Mouse (Mus musculus) midbrain, embryonic 12.5 days (tissue): ENCODE data around the gene Prkn. TPM values are rescaled to one million over a fixed set of nuclear protein-coding genes. Genes with fewer than 3 reads are reported as not detected.
A peak's percentile ranks its signal among the peaks of the same experiment; 100 is the strongest.

Experiments
- ATAC-seq: fragments of 200-750 bp; cut with Nextera tagmentation; 2 replicates; pipeline ENCODE4 v1.8.0; 2017; ENCODE audit warnings: low read depth, moderate TSS enrichment, moderate library complexity; ENCODE audit not compliant: low FRiP score
- H3K27ac ChIP-seq: fragments of 300-500 bp; sonication (generic); replicated peaks from 2 replicates; pipeline ENCODE4 v1.5.1; 2016; ENCODE audit warnings: mild to moderate bottlenecking
- H3K27me3 ChIP-seq: fragments of 300-500 bp; sonication (generic); 2 replicates; pipeline ENCODE4 v1.6.1; 2016; ENCODE audit warnings: mild to moderate bottlenecking
- H3K36me3 ChIP-seq: fragments of 300-500 bp; sonication (generic); 2 replicates; pipeline ENCODE4 v1.6.1; 2016
- H3K4me1 ChIP-seq: fragments of 300-500 bp; sonication (generic); 2 replicates; pipeline ENCODE4 v1.6.1; 2016
- H3K4me2 ChIP-seq: fragments of 300-500 bp; sonication (generic); replicated peaks from 2 replicates; pipeline ENCODE4 v1.6.1; 2016; ENCODE audit warnings: mild to moderate bottlenecking, moderate library complexity
- H3K4me3 ChIP-seq: fragments of 300-500 bp; sonication (generic); 2 replicates; pipeline ENCODE4 v1.5.1; 2016; ENCODE audit warnings: mild to moderate bottlenecking
- H3K9ac ChIP-seq: fragments of 300-500 bp; sonication (generic); replicated peaks from 2 replicates; pipeline ENCODE4 v1.6.1; 2016; ENCODE audit warnings: mild to moderate bottlenecking, moderate library complexity
- H3K9me3 ChIP-seq: fragments of 300-500 bp; sonication (generic); 2 replicates; pipeline ENCODE4 v1.6.1; 2016; ENCODE audit warnings: mild to moderate bottlenecking
- WGBS: fragments of 180-500 bp; shearing (Covaris S2); methylation state at CpG from one replicate; pipeline ENCODE4 v1.1.7; 2016; 5-methylcytosine and 5-hydroxymethylcytosine counted together
- polyA plus RNA-seq: library from polyadenylated mRNA; unstranded; fragments of >200 nt; fragmentation: Nextera tagmentation; extraction: Ambion mirVana; gene quantifications from 2 replicates; pipeline ENCODE4 v1.2.1, GENCODE M21; 2016

The Prkn gene
- 2.1 and 2.7 TPM in 2 replicates for polyA plus RNA-seq

DNA sequence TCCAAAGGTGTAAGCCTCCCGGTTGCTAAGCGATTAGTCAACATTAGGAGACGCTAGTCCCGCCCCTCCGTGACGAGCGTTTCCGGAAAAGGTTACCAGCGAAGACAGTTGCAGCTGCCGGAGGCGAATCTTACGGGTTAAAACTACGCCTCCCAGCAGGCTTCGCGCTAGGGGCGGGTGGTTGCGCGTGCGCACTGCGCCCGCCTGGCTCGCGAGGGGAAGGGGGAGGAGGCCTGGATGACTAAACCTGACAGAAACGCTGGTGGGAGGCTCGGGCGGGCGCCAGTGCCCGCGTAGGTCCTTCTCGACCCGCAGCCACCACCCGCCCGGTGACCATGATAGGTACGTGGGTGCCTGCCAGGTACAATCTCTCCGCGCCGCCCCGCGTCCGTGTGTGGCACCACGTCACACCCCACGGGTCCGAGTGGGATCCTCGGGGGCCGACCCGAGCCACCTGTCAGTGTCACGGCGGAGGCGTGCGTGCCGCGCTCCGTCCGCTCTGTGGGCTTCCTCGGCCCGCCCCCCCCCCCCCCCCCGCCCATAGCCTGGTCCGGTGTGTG, at the start of gene Prkn, which contains the start of gene Pacrg:
TSS of gene Prkn (plus strand) at position 237 of the 560 bp plus-strand sequence.
TSS of gene Pacrg (minus strand) at position 164 of the 560 bp plus-strand sequence.
- H3K4me1 ChIP-seq = peaks cover 8% of the 10 kb centered on the region
- H3K4me2 ChIP-seq = peak within 1 kb of the TSS; percentile 75
- H3K4me3 ChIP-seq = peak within 1 kb of the TSS; percentile 73
- under 1% methylated on average over 55 of the region's 58 CpGs for WGBS
- no peaks in the 10 kb centered on the region for H3K27me3 ChIP-seq
- ATAC-seq = peak; percentile 96
- H3K36me3 ChIP-seq = no peaks in the 10 kb centered on the region
- no peaks in the 10 kb centered on the region for H3K9me3 ChIP-seq
- H3K9ac ChIP-seq = peak within 1 kb of the TSS; percentile 75
- no peak within 1 kb of the TSS; the same call in 1 of the 2 replicates for H3K27ac ChIP-seq

DNA sequence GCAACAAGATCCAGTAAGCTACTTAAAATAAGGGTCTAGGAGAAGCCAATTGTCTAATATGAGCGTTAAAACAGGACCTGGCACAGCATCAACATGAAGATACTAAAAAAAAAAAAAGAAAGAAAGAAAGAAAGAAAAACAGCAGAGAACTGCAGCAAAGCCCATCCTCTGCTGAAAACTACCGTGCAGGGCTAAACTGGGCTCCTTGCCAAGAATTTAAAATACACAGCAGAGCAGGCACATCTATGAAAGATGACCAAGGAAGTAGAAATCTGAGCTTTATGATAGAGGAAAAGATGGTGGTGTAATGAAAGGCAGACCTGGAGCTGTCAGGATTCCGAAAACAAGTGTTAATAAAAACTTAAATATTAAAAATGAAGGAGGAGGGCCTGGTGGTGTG, 48.5 kb upstream of the Prkn start:
- no peaks in the 10 kb centered on the region for H3K9me3 ChIP-seq
- 66% methylated on average over 3 of the region's 3 CpGs for WGBS
- H3K4me3 ChIP-seq = no peak overlapping the region
- H3K9ac ChIP-seq = no peak overlapping the region
- H3K27me3 ChIP-seq = no peaks in the 10 kb centered on the region
- ATAC-seq = no peak
- 0 out of 2 replicates have a peak, but pooled peaks cover 7% of the 10 kb centered on the region for H3K4me1 ChIP-seq
- no peak overlapping the region for H3K27ac ChIP-seq
- no peaks in the 10 kb centered on the region for H3K36me3 ChIP-seq
- no peak overlapping the region for H3K4me2 ChIP-seq

DNA sequence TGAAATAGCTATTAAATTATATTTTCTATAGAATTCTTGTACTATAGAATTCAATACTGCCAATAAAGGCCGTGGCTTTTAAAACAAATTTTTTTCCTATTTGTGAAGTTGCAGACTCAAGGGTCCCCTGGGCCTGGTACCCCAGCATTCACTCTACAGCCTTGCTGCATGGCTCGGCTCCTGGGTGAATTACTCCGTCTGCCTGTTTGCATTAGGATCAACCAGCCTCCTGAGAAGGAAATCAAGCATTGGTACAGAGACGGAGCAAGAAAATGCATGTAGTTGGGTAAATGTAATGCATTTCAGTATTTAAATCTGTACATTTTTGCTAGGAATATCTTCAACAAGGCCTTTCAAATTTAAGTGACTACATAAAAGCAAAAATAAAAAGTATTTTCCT, 33.5 kb upstream of the Prkn start:
- Histone ChIP-seq H3K27me3 (no peaks in the 10 kb centered on the region), H3K27ac (no peak overlapping the region), H3K4me3 (no peak overlapping the region), H3K9me3 (no peaks in the 10 kb centered on the region), H3K4me1 (no peaks in the 10 kb centered on the region), H3K9ac (no peak overlapping the region), H3K36me3 (no peaks in the 10 kb centered on the region), H3K4me2 (no peak overlapping the region)
- ATAC-seq = no peak
- 73% methylated on average over 4 of the region's 4 CpGs for WGBS

DNA sequence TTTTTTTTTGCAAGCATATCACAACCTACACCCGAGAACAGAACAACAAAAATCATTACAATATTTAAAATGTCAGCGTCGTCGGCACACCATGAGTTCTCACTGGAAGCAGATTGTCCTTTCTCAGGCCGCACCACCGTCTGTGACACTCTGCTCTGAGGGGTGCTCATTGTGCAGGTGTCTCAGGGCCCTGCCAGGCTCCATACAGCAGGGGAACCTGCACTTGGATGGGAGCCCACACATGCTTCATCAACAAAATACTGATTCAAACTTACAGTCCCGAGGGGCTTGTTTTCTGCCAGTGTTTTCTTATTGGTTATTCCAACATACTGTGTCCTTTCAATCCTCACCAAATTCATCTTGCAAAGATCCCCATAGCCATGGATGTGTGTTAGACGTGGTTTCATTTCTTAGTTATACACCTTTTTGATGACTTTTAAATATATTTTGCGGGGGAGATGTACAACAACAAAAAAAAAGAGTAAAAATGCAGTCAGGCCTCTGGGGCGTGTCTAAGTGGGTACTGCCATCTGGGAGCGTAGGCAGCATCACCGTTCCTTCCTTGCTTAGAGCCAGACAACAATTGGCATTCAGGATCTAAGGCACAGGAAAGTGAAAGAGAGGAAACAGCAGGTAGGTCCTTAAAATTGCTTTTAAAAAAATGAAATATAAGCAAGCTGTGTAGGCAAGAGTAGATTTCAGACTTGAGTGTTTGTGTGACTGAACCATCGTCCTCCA, 32.8 kb upstream of the Prkn start:
- WGBS = 83% methylated on average over 13 of the region's 13 CpGs
- H3K4me1 ChIP-seq = no peaks in the 10 kb centered on the region
- no peak overlapping the region for H3K9ac ChIP-seq
- no peaks in the 10 kb centered on the region for H3K9me3 ChIP-seq
- no peak overlapping the region for H3K4me2 ChIP-seq
- H3K27ac ChIP-seq = no peak overlapping the region
- no peaks in the 10 kb centered on the region for H3K36me3 ChIP-seq
- H3K4me3 ChIP-seq = no peak overlapping the region
- H3K27me3 ChIP-seq = no peaks in the 10 kb centered on the region
- ATAC-seq = no peak

DNA sequence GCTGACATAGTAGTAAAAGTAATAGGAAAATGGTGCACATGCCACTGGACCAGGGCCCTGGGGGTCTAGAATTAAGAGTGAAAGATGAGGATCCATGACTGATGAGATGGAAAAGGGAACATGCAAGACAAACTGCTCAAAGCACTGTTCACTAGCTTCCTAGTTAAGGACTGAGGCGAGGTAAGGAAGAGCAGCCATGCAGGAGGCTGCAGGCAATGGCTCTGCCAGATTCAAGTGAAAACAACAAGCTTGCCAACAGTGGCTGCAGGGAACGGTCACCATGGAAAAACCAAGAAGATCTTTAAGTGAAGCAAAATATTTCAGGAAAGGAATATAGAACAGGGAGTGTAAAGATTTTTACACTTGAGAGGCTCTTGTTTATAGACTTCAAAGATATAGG, 31.6 kb upstream of the Prkn start:
- WGBS = 83% methylated on average over 2 of the region's 2 CpGs
- Histone ChIP-seq H3K27me3 (no peaks in the 10 kb centered on the region), H3K9me3 (no peaks in the 10 kb centered on the region), H3K36me3 (no peaks in the 10 kb centered on the region), H3K27ac (no peak overlapping the region), H3K9ac (no peak overlapping the region), H3K4me1 (no peaks in the 10 kb centered on the region), H3K4me3 (no peak overlapping the region), H3K4me2 (no peak overlapping the region)
- no peak for ATAC-seq

DNA sequence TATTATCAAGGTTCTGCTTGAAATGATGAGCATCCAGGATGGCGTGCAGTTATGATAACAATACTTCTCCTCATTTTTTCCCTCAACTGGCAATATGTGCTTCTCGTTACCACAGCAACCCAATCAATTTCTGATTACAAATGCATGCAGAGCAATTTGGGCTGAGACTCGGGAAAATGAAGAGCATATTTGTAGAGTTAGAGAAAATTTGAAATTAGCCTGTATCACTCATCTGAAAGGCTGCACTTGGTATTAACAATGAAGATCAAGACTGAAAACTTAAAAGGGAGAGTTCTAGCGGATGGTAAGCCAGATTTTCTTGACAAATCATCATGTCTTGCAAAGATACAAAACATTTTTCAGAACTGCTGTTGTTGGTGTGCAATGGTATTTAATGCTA, 21.2 kb upstream of the Prkn start:
- 82% methylated on average over 4 of the region's 4 CpGs for WGBS
- Histone ChIP-seq H3K4me1 (no peaks in the 10 kb centered on the region), H3K4me3 (no peak overlapping the region), H3K27me3 (no peaks in the 10 kb centered on the region), H3K4me2 (no peak overlapping the region), H3K9me3 (no peaks in the 10 kb centered on the region), H3K36me3 (no peaks in the 10 kb centered on the region), H3K9ac (no peak overlapping the region), H3K27ac (no peak overlapping the region)
- ATAC-seq = no peak

DNA sequence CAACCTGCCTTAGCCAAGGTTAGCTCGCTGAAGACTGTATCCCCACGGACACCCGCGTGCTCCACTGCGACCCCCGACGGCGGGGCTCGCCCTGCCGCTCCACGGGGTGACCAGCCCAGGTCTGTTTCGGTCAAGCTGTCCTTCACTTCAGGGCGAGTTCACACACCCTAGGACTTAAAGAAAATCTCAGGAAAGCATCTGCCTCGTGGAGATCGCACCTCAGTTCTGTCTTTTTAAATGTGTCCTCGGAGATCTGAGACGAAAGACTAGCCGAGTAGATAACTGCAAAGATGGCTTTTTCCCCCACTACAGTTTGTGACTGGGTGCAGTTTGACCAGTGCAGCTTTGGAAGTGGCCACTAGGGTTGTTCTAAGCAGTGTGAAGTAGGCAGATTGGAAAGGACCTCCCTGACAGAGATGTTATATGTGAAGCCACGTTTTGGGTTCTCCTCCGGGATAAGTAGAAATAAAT, 582 bp downstream of the Prkn start:
- Histone ChIP-seq H3K9me3 (no peaks in the 10 kb centered on the region), H3K4me3 (peak overlapping the region; percentile 73), H3K27ac (no peak overlapping the region), H3K4me2 (peak overlapping the region; percentile 75), H3K9ac (peak overlapping the region; percentile 75), H3K27me3 (no peaks in the 10 kb centered on the region), H3K4me1 (peaks cover 8% of the 10 kb centered on the region), H3K36me3 (no peaks in the 10 kb centered on the region)
- ATAC-seq = peak; percentile 39
- WGBS = 2% methylated on average over 20 of the region's 20 CpGs

DNA sequence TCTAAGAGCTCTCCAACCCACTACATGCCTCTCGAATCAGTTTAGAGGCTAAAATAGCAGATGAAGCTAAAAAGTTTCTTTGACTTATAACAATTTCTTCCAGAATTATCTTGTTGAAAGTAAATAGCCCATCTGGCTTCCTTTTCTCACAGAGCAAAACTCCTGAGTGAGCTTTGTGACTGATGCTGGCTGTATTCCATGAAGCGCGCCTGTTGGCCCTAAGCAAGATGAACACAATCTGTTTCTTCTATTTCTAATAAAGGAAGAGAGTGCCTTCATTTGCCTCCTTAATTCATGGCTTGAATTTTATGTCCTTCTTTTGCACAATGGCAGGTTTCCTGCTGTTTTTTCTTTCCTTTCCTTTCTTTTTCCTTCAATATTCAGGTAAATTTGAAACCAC, 14.0 kb downstream of the Prkn start:
- H3K9me3 ChIP-seq = no peaks in the 10 kb centered on the region
- 94% methylated on average over 3 of the region's 3 CpGs for WGBS
- H3K27me3 ChIP-seq = no peaks in the 10 kb centered on the region
- H3K4me3 ChIP-seq = no peak overlapping the region
- no peak overlapping the region for H3K4me2 ChIP-seq
- H3K9ac ChIP-seq = no peak overlapping the region
- H3K4me1 ChIP-seq = no peaks in the 10 kb centered on the region
- no peaks in the 10 kb centered on the region for H3K36me3 ChIP-seq
- no peak overlapping the region for H3K27ac ChIP-seq
- no peak for ATAC-seq

DNA sequence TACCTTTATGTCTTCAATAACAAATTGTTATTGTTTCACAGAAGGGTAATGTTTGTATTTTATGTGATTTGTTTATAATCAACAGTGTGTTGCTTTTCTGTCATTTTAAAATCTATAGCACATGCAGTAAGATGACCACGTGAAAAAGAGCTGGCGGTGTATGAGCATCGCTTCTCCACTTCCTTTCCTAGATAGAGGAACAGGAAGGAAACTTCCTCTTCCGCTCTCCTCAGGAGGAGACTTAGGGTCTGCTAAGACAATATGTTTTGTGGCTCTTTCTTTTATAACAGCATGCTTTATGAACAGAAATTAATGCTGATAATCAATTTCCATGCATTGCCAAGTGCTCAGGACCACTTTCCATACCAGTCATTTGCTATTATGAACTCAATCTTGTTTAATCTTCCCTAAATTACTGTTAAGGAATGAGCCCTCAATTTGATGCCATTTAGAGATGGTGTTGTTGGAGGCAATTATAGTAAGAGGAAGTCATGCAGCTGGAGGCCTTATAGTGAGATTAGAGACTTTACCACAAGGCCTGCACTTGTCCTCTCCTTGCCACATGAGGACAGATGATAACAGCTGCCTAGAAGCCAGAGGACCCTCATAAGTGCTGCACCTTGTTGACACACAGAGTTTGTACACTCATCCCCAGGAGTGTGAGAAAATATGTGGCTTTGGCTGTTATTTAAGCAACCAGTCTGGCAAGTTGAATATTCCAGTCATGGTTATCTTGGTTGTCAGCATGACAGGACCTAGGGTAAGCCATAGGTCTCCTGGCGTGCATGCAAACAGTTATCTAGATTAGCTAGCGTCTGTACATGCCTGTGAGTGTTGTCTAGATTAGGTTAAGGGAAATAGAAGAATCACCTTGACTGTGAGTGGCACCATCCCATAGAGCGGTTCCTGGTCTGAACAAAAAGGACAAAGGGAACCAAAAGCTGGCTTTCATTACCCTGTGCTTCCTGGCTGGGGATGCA, 34.3 kb downstream of the Prkn start:
- no peak overlapping the region for H3K4me2 ChIP-seq
- H3K4me3 ChIP-seq = no peak overlapping the region
- no peak overlapping the region for H3K9ac ChIP-seq
- no peaks in the 10 kb centered on the region for H3K4me1 ChIP-seq
- no peaks in the 10 kb centered on the region for H3K27me3 ChIP-seq
- no peak for ATAC-seq
- H3K27ac ChIP-seq = no peak overlapping the region
- 87% methylated on average over 7 of the region's 7 CpGs for WGBS
- H3K36me3 ChIP-seq = no peaks in the 10 kb centered on the region
- H3K9me3 ChIP-seq = no peaks in the 10 kb centered on the region

DNA sequence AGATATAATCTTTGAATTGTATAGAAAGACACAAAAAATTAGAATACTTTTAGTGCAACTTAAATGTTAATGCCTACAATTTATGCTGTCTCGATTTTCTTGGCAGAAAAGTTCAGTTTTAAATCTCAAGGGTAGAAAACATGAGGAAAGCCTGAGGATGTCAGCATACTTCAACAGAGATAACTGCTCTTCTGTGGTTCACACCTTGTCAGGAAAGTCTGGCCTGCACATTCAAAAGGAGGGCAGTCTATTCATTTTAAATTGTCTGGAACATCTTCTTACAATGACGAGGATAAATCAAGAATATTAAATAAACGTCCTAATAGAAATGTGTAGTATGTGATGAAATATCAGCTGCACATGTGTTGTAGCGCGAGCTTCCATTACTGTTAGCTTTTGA, 38.8 kb downstream of the Prkn start:
- 82% methylated on average over 5 of the region's 5 CpGs for WGBS

DNA sequence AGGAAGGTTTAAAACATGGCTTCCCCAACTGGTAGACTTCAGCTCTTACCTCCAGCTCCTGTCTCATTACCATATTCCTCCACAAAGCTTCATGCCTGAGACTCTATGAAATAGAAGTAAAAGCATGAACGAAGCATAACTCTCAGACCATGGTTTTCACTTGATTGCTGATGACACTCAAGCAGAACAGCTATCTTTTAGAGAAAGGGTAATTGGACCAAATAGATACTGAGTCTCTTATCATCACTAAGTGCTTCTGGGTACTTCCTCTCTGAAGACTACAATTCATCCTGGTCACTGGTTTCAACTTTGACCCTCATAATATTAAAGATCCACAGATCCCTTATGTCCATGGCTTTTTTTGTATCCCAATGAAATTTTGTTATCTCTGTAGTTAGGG, 42.1 kb downstream of the Prkn start:
- no peaks in the 10 kb centered on the region for H3K36me3 ChIP-seq
- no peaks in the 10 kb centered on the region for H3K27me3 ChIP-seq
- H3K27ac ChIP-seq = no peak overlapping the region
- no peaks in the 10 kb centered on the region for H3K4me1 ChIP-seq
- H3K4me3 ChIP-seq = no peak overlapping the region
- H3K9me3 ChIP-seq = no peaks in the 10 kb centered on the region
- no peak for ATAC-seq
- H3K4me2 ChIP-seq = no peak overlapping the region
- 78% methylated on average over 1 of the region's 1 CpGs for WGBS
- no peak overlapping the region for H3K9ac ChIP-seq

More for the DNA sequence above, 38.8 kb downstream of the Prkn start:
- no peaks in the 10 kb centered on the region for H3K4me1 ChIP-seq
- H3K4me2 ChIP-seq = no peak overlapping the region
- no peak overlapping the region for H3K9ac ChIP-seq
- no peak overlapping the region for H3K27ac ChIP-seq
- H3K9me3 ChIP-seq = no peaks in the 10 kb centered on the region
- H3K27me3 ChIP-seq = no peaks in the 10 kb centered on the region
- no peak for ATAC-seq
- H3K36me3 ChIP-seq = no peaks in the 10 kb centered on the region
- H3K4me3 ChIP-seq = no peak overlapping the region
